Mouse (Mus musculus) spleen, adult 2 months (tissue): Measurements from ENCODE around the gene Brd2. TPM values are rescaled to one million over a fixed set of nuclear protein-coding genes. Genes with fewer than 3 reads are reported as not detected.

Experiments
- DNase-seq, 2 experiments: peaks; one replicate each; pipeline versions ENCODE4 v3.0.0 to v3.0.0-alpha.2; 2012 to 2021; ENCODE audit warnings: low spot score in 2 of 2, low read depth in 1 of 2
- H3K27ac ChIP-seq: fragments of 200-500 bp; 2 replicates; pipeline ENCODE4 v1.5.1; 2012; ENCODE audit warnings: low read length, inconsistent platforms; ENCODE audit not compliant: insufficient read depth
- H3K27me3 ChIP-seq: fragments of 200-500 bp; 2 replicates; pipeline ENCODE4 v1.6.1; 2012; ENCODE audit warnings: mild to moderate bottlenecking, moderate library complexity, low read length, inconsistent platforms; ENCODE audit not compliant: control insufficient read depth, insufficient read depth
- H3K36me3 ChIP-seq: fragments of 200-500 bp; 2 replicates; pipeline ENCODE4 v1.6.1; 2012; ENCODE audit warnings: mild to moderate bottlenecking, low read length, inconsistent platforms; ENCODE audit not compliant: control insufficient read depth, insufficient read depth
- H3K4me1 ChIP-seq: fragments of 200-500 bp; 2 replicates; pipeline ENCODE4 v1.6.1; 2011; ENCODE audit warnings: inconsistent platforms; ENCODE audit not compliant: control insufficient read depth, insufficient read depth, insufficient read length
- H3K4me3 ChIP-seq: fragments of 200-500 bp; 2 replicates; pipeline ENCODE4 v1.5.1; 2011; ENCODE audit warnings: mild to moderate bottlenecking, inconsistent platforms; ENCODE audit not compliant: insufficient read depth, insufficient read length; ENCODE audit errors: extremely low read depth
- CTCF ChIP-seq: fragments of 200-500 bp; IDR thresholded peaks from 2 replicates; pipeline ENCODE4 v1.5.1; 2011; ENCODE audit warnings: mild to moderate bottlenecking, inconsistent platforms; ENCODE audit not compliant: insufficient read depth, insufficient read length, insufficient replicate concordance; ENCODE audit errors: extremely low read depth
- POLR2A ChIP-seq: fragments of 200-500 bp; IDR thresholded peaks from 2 replicates; pipeline ENCODE4 v1.6.1; 2011; ENCODE audit warnings: low read depth, low read length, inconsistent platforms
- WGBS: fragments of 180-500 bp; shearing (Covaris S2); methylation state at CpG from one replicate; pipeline ENCODE4 v1.1.7; 2018; 5-methylcytosine and 5-hydroxymethylcytosine counted together
- polyA plus RNA-seq: library from polyadenylated mRNA; depleted of rRNA; stranded (reverse); fragments of >200 nt; gene quantifications from 2 replicates; pipeline ENCODE4 v1.2.3, GENCODE M21; 2012

The Brd2 gene
- polyA plus RNA-seq, 1 experiment = 97.9 TPM

DNA sequence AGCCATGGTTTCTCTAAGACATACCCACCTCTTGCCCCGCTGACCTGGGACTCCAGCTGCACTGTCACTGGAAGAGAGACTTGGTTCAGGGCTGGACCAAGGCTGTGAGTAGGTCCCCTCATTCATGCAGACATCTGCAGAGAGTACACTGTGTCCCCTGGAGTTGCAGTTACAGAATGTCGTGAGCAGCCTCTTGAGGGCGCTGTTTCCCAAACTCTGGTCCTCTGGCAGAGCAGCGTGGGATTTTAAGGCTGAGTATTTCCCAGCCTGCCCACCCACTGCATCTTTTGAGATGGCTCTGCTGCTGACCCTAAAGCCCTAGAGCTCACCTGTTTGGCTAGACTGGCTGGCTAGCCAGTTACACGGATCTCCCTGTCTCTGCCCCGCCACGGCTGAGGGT is 31.5 kb downstream of the Brd2 start:
- Histone ChIP-seq H3K4me1 (peaks cover 18% of the 10 kb centered on the region; the same call in 1 of the 2 replicates), H3K4me3 (no peak overlapping the region), H3K27me3 (no peaks in the 10 kb centered on the region), H3K36me3 (peaks cover 9% of the 10 kb centered on the region), H3K27ac (no peak overlapping the region)
- DNase-seq = peak in 1 of 2 experiments; percentile 63
- WGBS = 55% methylated on average over 7 of the region's 7 CpGs
- TF ChIP-seq CTCF (peak; percentile 59; the same call in 1 of the 2 replicates), POLR2A (no peak)

DNA sequence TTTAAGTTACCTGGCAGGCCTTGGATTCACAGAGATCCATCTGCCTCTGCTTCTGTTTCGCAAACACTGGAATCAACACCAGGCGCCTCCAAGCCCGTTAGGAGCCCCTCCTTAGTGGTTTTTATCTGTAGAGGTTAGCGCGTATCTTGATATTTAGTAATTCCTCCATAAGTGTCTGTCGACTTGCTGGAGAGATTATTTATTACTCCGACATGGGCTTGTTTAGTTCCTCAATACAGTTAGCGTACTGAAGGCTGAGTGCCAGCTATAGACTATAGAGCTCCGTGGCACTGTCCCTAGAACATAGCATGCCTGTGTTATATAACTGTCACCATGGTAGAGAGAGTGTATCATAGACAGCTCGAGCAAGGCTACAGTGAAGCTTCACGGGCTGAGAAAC is 34.3 kb downstream of the Brd2 start:
- TF ChIP-seq POLR2A = no peak
- no peak for TF ChIP-seq CTCF
- Histone ChIP-seq H3K27me3 (no peaks in the 10 kb centered on the region), H3K4me3 (no peak overlapping the region), H3K4me1 (peaks cover 2% of the 10 kb centered on the region; the same call in 1 of the 2 replicates), H3K27ac (no peak overlapping the region), H3K36me3 (no peaks in the 10 kb centered on the region)
- DNase-seq = no peak
- 49% methylated on average over 11 of the region's 11 CpGs for WGBS

DNA sequence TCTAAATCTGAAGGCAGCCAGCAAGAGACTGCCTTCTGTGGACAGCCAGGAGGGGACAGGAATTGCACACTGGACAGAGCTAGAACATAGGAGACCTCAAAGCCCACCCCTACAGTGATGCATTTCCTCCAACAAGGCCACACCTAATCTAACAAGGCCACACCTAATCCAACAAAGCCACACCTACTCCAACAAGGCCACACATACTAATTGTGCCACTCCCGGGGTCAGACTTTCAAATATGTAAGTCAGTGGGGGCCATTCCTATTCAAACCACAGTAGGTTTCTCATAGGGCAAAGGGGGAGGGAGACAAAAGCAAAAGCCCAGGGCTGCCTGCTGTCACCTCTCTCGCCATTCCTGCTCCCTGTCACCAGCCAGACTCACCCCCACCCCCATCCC is 35.0 kb downstream of the Brd2 start:
- Histone ChIP-seq H3K4me1 (peaks cover 2% of the 10 kb centered on the region; the same call in 1 of the 2 replicates), H3K4me3 (no peak overlapping the region), H3K27ac (no peak overlapping the region), H3K36me3 (no peaks in the 10 kb centered on the region), H3K27me3 (no peaks in the 10 kb centered on the region)
- WGBS = 73% methylated on average over 2 of the region's 2 CpGs
- no peak for DNase-seq
- TF ChIP-seq CTCF = no peak
- no peak for TF ChIP-seq POLR2A

DNA sequence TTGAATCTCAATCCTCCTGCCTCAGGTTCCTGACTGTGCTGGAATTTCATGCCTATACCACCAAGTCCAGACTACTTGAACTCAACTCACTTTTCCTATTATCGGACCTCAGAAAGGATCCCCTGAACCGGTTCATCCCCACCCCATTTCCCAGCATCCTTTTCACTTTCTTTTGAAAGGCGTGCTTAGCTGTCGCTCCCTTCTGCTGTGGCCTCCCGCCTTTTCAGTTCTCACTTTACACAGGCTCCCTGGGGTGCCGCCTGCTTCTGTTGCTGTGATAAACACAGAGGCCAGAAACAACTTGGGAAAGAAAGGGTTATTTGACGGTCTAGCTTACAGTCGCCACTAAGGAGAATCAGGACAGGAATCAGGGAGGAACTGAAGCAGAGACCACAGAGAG is 39.3 kb downstream of the Brd2 start:
- Histone ChIP-seq H3K36me3 (no peaks in the 10 kb centered on the region), H3K27me3 (no peaks in the 10 kb centered on the region), H3K27ac (no peak overlapping the region), H3K4me1 (no peaks in the 10 kb centered on the region; the same call in 1 of the 2 replicates), H3K4me3 (no peak overlapping the region)
- 84% methylated on average over 8 of the region's 8 CpGs for WGBS
- no peak for TF ChIP-seq POLR2A
- no peak for DNase-seq

DNA sequence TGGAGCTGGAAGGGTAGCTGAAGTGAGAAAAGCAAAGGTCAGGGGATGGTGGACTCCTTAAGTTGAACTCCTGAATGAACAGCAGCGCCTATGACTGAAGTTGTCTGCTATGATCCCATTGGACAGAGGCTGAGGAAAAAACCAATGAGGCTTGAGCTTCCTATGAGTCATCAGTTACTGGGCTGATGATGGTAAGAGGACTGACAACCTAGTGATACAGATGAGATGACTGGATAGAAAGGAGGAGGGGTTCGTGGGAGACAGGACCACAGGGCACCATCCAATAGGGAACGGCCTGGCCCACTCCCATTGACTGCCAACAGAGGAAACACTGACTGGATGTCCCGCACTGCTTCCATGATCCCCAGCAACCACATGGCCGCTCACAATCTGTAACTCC is 42.8 kb downstream of the Brd2 start:
- H3K4me1 ChIP-seq = no peaks in the 10 kb centered on the region; the same call in 1 of the 2 replicates
- TF ChIP-seq POLR2A (no peak), CTCF (no peak)
- peaks cover 2% of the 10 kb centered on the region; the same call in 1 of the 2 replicates for H3K27me3 ChIP-seq
- H3K36me3 ChIP-seq = no peaks in the 10 kb centered on the region
- H3K4me3 ChIP-seq = no peak overlapping the region
- DNase-seq = peak in 1 of 2 experiments; percentile 70
- no peak overlapping the region for H3K27ac ChIP-seq
- WGBS = 53% methylated on average over 5 of the region's 5 CpGs

DNA sequence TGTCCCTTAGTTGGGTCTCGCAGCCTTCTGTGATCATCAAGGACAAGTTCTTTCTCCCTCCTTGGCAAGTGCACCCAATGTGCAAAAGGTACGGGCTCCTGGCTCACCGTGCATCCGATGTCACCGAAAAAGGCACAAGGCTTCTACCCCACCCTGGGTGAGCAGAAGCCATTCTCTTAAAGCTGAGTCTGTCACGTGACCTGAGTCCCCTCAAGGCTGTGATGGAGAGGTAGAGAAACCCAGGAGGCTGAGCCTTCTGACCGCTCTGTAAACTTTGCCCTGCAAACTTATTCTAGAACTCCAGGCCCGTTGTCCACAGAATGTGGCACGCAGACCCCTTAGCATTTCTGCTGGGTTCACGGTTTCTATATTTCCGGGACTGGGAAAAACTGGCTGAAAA is 43.4 kb downstream of the Brd2 start:
- TF ChIP-seq CTCF (no peak), POLR2A (no peak)
- H3K27me3 ChIP-seq = peaks cover 2% of the 10 kb centered on the region; the same call in 1 of the 2 replicates
- DNase-seq = no peak
- H3K4me1 ChIP-seq = no peaks in the 10 kb centered on the region; the same call in 1 of the 2 replicates
- no peaks in the 10 kb centered on the region for H3K36me3 ChIP-seq
- no peak overlapping the region for H3K27ac ChIP-seq
- no peak overlapping the region for H3K4me3 ChIP-seq
- WGBS = 93% methylated on average over 11 of the region's 11 CpGs

DNA sequence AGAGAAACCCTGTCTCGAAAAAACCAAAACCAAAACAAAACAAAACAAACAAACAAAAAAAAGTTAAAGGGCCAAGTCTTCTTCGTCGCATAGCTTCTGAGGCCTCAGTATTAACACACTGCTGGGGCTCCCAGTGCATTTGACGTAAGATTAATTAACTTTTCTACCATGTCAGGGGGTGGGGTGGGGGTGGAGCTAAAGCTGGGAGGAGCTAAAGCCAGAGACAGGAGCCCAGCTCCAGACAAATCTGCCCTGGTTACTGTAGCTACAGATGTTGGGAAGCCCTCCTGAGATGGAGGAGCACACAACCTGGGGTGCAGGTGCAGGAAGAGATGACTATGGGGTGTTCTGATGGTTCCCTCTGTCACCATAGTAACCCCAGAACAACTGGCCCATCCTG is 44.3 kb downstream of the Brd2 start:
- TF ChIP-seq CTCF = no peak
- no peak for TF ChIP-seq POLR2A
- Histone ChIP-seq H3K27me3 (peaks cover 2% of the 10 kb centered on the region; the same call in 1 of the 2 replicates), H3K27ac (no peak overlapping the region), H3K4me1 (no peaks in the 10 kb centered on the region; the same call in 1 of the 2 replicates), H3K4me3 (no peak overlapping the region), H3K36me3 (no peaks in the 10 kb centered on the region)
- DNase-seq = no peak
- 62% methylated on average over 4 of the region's 4 CpGs for WGBS
